ENCODE assay signal across 10 mouse cellular contexts in genomic region chr8:8984829-8985251, GRCm38 (mm10).
A peak's percentile ranks its signal among the peaks of the same experiment; 100 is the strongest.
DNase-seq lines count a peak whose midpoint lies in the region; ATAC-seq lines count a peak whose summit lies in the region.
"Had no signal": no experiment of that assay in that cellular context is flagged by ENCODE, and none has a peak within 500 bp of the region (broad histone marks: within the 10 kb centered on the region; RNA-seq: fewer than 3 reads in every experiment).

No protein-coding gene starts in this region.

- no peak overlapping the region for H3K27ac ChIP-seq in forebrain, embryonic 11.5 days (ENCODE audit: low read depth, low read length)
- H3K27ac ChIP-seq in forebrain, embryonic 10.5 days = no peak overlapping the region
- H3K27ac ChIP-seq in embryonic facial prominence, embryonic 13.5 days = no peak overlapping the region

- ATAC-seq in forebrain, embryonic 11.5 days (replicated peaks; ENCODE audit: low FRiP score) = 0 out of 2 replicates have a peak, but pooled peaks have one; percentile 13
- ATAC-seq in embryonic facial prominence, embryonic 13.5 days (ENCODE audit: insufficient number of reproducible peaks, insufficient read depth, low FRiP score, low TSS enrichment, low read depth) = no peak

- H3K9ac ChIP-seq in forebrain, embryonic 11.5 days (ENCODE audit: low read length) = no peak overlapping the region
- no peak overlapping the region for H3K9ac ChIP-seq in embryonic facial prominence, embryonic 13.5 days
- H3K9ac ChIP-seq: lung, embryonic 14.5 days had no signal

- H3K36me3 ChIP-seq in forebrain, embryonic 11.5 days (ENCODE audit: control insufficient read depth, insufficient read depth, low read length) = no peaks in the 10 kb centered on the region
- no peaks in the 10 kb centered on the region for H3K36me3 ChIP-seq in forebrain, embryonic 10.5 days (replicated peaks)
- H3K36me3 ChIP-seq in embryonic facial prominence, embryonic 13.5 days = no peaks in the 10 kb centered on the region
- no peaks in the 10 kb centered on the region for H3K36me3 ChIP-seq in megakaryocyte, embryonic 14.5 days (replicated peaks; ENCODE audit: low read length)

- no peak overlapping the region for H3K4me2 ChIP-seq in forebrain, embryonic 11.5 days (ENCODE audit: low read depth, low read length, severe bottlenecking)
- H3K4me2 ChIP-seq in embryonic facial prominence, embryonic 13.5 days = peak overlapping the region; percentile 48
- H3K4me2 ChIP-seq: lung, embryonic 14.5 days had no signal

- H3K9me3 ChIP-seq in forebrain, embryonic 11.5 days (ENCODE audit: control insufficient read depth, low read length) = no peaks in the 10 kb centered on the region
- H3K9me3 ChIP-seq in forebrain, embryonic 10.5 days = peaks cover 8% of the 10 kb centered on the region; the same call in 1 of the 2 replicates
- H3K9me3 ChIP-seq in embryonic facial prominence, embryonic 13.5 days = no peaks in the 10 kb centered on the region; the same call in 1 of the 2 replicates
- peaks cover 20% of the 10 kb centered on the region for H3K9me3 ChIP-seq in megakaryocyte, embryonic 14.5 days

- H3K4me3 ChIP-seq in forebrain, embryonic 11.5 days (ENCODE audit: low read depth, low read length) = no peak overlapping the region
- no peak overlapping the region for H3K4me3 ChIP-seq in forebrain, embryonic 10.5 days
- H3K4me3 ChIP-seq in embryonic facial prominence, embryonic 13.5 days = peak overlapping the region; percentile 2; the same call in 1 of the 2 replicates
- H3K4me3 ChIP-seq in megakaryocyte, embryonic 14.5 days (replicated peaks) = peak overlapping the region; percentile 79

- no peak for DNase-seq in forebrain, embryonic 11.5 days (ENCODE audit: low spot score)
- no peak for DNase-seq in forebrain, embryonic 10.5 days (ENCODE audit: extremely low spot score, low spot score)
- peak; percentile 28 to 43 for DNase-seq in B cell, adult 2 months
- DNase-seq in MN1 (ENCODE audit: low spot score) = no peak
- no peak for DNase-seq in left cerebral cortex, adult 9 months (ENCODE audit: low spot score in 2 of 2)
- no peak for DNase-seq in spleen, adult 12 weeks (ENCODE audit: low spot score)
- DNase-seq: lung, embryonic 14.5 days had no signal

- peaks cover 6% of the 10 kb centered on the region; the same call in 1 of the 2 replicates for H3K4me1 ChIP-seq in forebrain, embryonic 11.5 days (replicated peaks; ENCODE audit: control insufficient read depth, insufficient read depth, low read length)
- H3K4me1 ChIP-seq in forebrain, embryonic 10.5 days = peaks cover 34% of the 10 kb centered on the region
- H3K4me1 ChIP-seq in embryonic facial prominence, embryonic 13.5 days = peaks cover 26% of the 10 kb centered on the region
- peaks cover 14% of the 10 kb centered on the region for H3K4me1 ChIP-seq in megakaryocyte, embryonic 14.5 days

- no peaks in the 10 kb centered on the region for H3K27me3 ChIP-seq in forebrain, embryonic 11.5 days (ENCODE audit: control insufficient read depth, insufficient read depth, low read length)
- peaks cover 25% of the 10 kb centered on the region for H3K27me3 ChIP-seq in forebrain, embryonic 10.5 days (ENCODE audit: poor library complexity, severe bottlenecking)
- peaks cover 5% of the 10 kb centered on the region for H3K27me3 ChIP-seq in embryonic facial prominence, embryonic 13.5 days
- peaks cover 7% of the 10 kb centered on the region for H3K27me3 ChIP-seq in megakaryocyte, embryonic 14.5 days (replicated peaks)
- H3K27me3 ChIP-seq: CH12.LX had no signal

- WGBS in forebrain, embryonic 11.5 days = 39% methylated on average over 11 of the region's 11 CpGs
- 36% methylated on average over 11 of the region's 11 CpGs for WGBS in forebrain, embryonic 10.5 days
- WGBS in embryonic facial prominence, embryonic 13.5 days = 23% methylated on average over 11 of the region's 11 CpGs

Comparison
In these comparisons a context has a peak if more than half of its experiments do, and no peak if none do; other contexts are left out.
1. DNase-seq: peak in B cell, adult 2 months (2 of 2); none in forebrain, embryonic 11.5 days (single experiment), forebrain, embryonic 10.5 days (single experiment), MN1 (single experiment), left cerebral cortex, adult 9 months (0 of 2) and spleen, adult 12 weeks (single experiment).
2. H3K4me3 ChIP-seq: peak in embryonic facial prominence, embryonic 13.5 days (single experiment) and megakaryocyte, embryonic 14.5 days (single experiment); none in forebrain, embryonic 11.5 days (single experiment) and forebrain, embryonic 10.5 days (single experiment).